Mouse (Mus musculus) liver, embryonic 14.5 days (tissue): ENCODE measurements around the gene Ctnnd2. TPM values are rescaled to one million over a fixed set of nuclear protein-coding genes. Genes with fewer than 3 reads are reported as not detected.

Experiments
- ATAC-seq: fragments of 200-750 bp; cut with Nextera tagmentation; 2 replicates; pipeline ENCODE4 v1.8.0; 2017; ENCODE audit warnings: moderate number of reproducible peaks, mild to moderate bottlenecking, moderate library complexity; ENCODE audit not compliant: insufficient read depth
- DNase-seq, 3 experiments: peaks; one replicate each; pipeline ENCODE4 v3.0.0-alpha.2; 2012 to 2013; ENCODE audit warnings: low read depth in 3 of 3, low spot score in 3 of 3
- H3K27ac ChIP-seq: fragments of 300-500 bp; sonication (generic); 2 replicates; pipeline ENCODE4 v1.5.1; 2014; ENCODE audit warnings: moderate library complexity, mild to moderate bottlenecking, control low read depth, inconsistent platforms
- H3K27me3 ChIP-seq: fragments of 300-500 bp; sonication (generic); 2 replicates; pipeline ENCODE4 v1.6.1; 2014; ENCODE audit warnings: mild to moderate bottlenecking, low read length, moderate library complexity; ENCODE audit not compliant: control insufficient read depth, insufficient read depth
- H3K36me3 ChIP-seq: fragments of 300-500 bp; sonication (generic); replicated peaks from 2 replicates; pipeline ENCODE4 v1.6.1; 2014; ENCODE audit warnings: low read depth; ENCODE audit not compliant: control insufficient read depth, insufficient read depth
- H3K4me1 ChIP-seq, 2 experiments: fragments of 200-500 bp in 1 of 2; fragments of 300-500 bp in 1 of 2; sonication (generic) in 1 of 2; replicated peaks; 2 replicates each; pipeline ENCODE4 v1.6.1; 2012 to 2014; ENCODE audit warnings: antibody characterized with exemption in 1 of 2, inconsistent platforms in 1 of 2, low read length in 1 of 2; ENCODE audit not compliant: control insufficient read depth in 2 of 2, insufficient read depth in 2 of 2
- H3K4me2 ChIP-seq: fragments of 300-500 bp; sonication (generic); 2 replicates; pipeline ENCODE4 v1.6.1; 2014; ENCODE audit warnings: low read depth, mild to moderate bottlenecking, control low read depth, moderate library complexity
- H3K4me3 ChIP-seq, 2 experiments: fragments of 200-500 bp in 1 of 2; fragments of 300-500 bp in 1 of 2; sonication (generic) in 1 of 2; 2 replicates each; pipeline ENCODE4 v1.5.1; 2012 to 2014; ENCODE audit warnings: low read depth in 2 of 2, low read length in 2 of 2, mild to moderate bottlenecking in 2 of 2, control low read depth in 1 of 2, inconsistent platforms in 1 of 2, moderate library complexity in 1 of 2; ENCODE audit not compliant: insufficient read depth in 1 of 2
- H3K9ac ChIP-seq: fragments of 300-500 bp; sonication (generic); replicated peaks from 2 replicates; pipeline ENCODE4 v1.6.1; 2014; ENCODE audit warnings: mild to moderate bottlenecking, control low read depth, moderate library complexity
- H3K9me3 ChIP-seq: fragments of 300-500 bp; sonication (generic); 2 replicates; pipeline ENCODE4 v1.6.1; 2016; ENCODE audit warnings: low read length, mixed read lengths; ENCODE audit not compliant: control insufficient read depth
- CTCF ChIP-seq: IDR thresholded peaks from 2 replicates; pipeline ENCODE4 v1.5.1; 2016; ENCODE audit warnings: antibody characterized with exemption, low read depth, control low read depth
- EP300 ChIP-seq: IDR thresholded peaks from 2 replicates; pipeline ENCODE4 v1.6.1; 2016; ENCODE audit warnings: antibody characterized with exemption, low read depth
- WGBS: fragments of 180-500 bp; shearing (Covaris S2); extraction: QIAGEN DNeasy Blood & Tissue Kit; methylation state at CpG from one replicate; pipeline ENCODE4 v1.1.7; 2014; ENCODE audit not compliant: insufficient replicate concordance; 5-methylcytosine and 5-hydroxymethylcytosine counted together
- polyA plus RNA-seq, 2 experiments: library from polyadenylated mRNA; depleted of rRNA in 1 of 2; stranded (reverse) in 1 of 2; unstranded in 1 of 2; fragments of >200 nt; fragmentation: Nextera tagmentation in 1 of 2; extraction: Ambion mirVana in 1 of 2; gene quantifications; 2 replicates each; pipeline versions ENCODE4 v1.2.1 to v1.2.3; 2012 to 2014

Ctnnd2 gene
- polyA plus RNA-seq, 2 experiments: 0.09 to 0.11 TPM

DNA sequence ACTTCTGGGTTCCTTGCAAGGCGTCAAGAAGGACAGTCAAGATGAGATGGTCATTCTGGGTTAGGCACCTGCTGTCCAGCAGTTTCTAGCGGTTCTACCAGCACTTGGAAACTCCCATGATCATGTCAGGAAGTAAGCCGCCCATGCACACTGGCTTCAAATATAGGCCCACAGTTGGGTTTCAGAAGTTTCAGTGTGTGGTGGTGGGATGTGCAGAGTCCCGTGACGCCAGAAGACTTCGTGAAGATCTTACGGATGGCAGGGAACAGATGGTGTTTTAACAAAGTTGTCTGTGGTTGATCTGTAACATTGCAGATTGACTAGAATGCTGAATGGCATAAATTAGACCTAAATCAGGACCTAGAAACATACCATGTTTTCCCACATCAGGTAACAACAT, 11.6 kb downstream of the Ctnnd2 start:
- no peak for DNase-seq
- Histone ChIP-seq H3K4me3 (no peak overlapping the region), H3K36me3 (no peaks in the 10 kb centered on the region), H3K27me3 (no peaks in the 10 kb centered on the region), H3K4me1 (no peaks in the 10 kb centered on the region), H3K27ac (no peak overlapping the region), H3K9me3 (no peaks in the 10 kb centered on the region), H3K9ac (no peak overlapping the region), H3K4me2 (no peak overlapping the region)
- ATAC-seq: no peak
- WGBS: 70% methylated on average over 7 of the region's 7 CpGs
- no peak for TF ChIP-seq CTCF
- no peak for TF ChIP-seq EP300

DNA sequence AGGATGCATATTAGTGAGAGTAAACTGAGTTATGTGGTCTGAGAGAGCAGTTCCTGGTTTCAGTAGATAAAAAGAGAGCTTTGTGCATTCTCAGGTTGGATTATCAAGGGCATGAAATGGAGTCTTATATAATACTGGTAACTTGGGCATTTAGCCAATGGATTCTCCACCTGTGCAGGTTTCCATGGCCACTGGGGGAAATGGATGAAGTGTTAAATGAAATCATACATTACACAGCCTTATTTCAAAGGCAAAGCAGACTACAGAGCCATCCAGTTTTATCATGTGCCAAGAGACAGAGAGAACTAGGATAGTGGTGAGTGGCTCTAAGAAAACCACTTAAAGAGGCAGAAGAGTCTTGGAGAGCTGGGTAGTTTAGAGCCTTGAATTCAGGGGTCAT, 18.5 kb downstream of the Ctnnd2 start:
- ATAC-seq: no peak
- Histone ChIP-seq H3K4me3 (no peak overlapping the region), H3K4me1 (no peaks in the 10 kb centered on the region), H3K9ac (no peak overlapping the region), H3K36me3 (no peaks in the 10 kb centered on the region), H3K27ac (no peak overlapping the region), H3K9me3 (no peaks in the 10 kb centered on the region), H3K27me3 (no peaks in the 10 kb centered on the region), H3K4me2 (no peak overlapping the region)
- DNase-seq: no peak
- no peak for TF ChIP-seq CTCF
- no peak for TF ChIP-seq EP300

DNA sequence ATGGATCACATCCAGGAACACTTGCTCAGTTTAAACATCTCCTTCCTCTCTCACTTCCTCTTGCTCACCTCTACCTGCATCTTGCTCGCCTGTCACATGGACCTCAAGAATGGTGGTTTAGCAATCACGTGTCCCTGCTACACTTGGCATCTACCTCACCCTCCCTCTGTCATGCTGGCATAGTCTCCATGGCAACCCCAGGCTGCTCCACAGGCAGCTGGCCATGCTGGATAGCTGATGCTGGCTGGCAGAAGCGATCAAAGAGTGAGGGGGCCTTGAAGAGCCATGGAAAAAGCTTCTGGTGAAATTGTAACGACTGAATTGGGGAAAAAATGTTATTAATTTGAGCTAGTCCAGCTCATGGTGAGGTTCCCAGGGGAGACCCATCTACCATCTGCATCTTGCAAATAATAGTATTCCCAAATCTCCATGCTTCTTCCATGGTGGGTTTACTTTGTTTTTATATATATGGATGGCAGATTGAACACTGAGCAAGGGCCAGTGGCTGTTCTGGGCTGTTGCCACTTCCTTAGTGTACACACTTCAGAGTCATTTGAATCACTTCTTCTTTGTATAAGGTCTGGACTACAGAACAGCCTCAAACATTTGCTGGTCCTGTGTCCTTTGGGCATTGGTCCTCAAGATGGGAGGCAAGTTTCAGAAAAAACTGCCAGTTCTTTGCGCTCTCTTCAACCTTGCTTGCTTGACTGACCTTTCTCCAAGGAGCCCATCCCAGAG, 19.7 kb downstream of the Ctnnd2 start:
- no peak overlapping the region for H3K9ac ChIP-seq
- H3K4me1 ChIP-seq: no peaks in the 10 kb centered on the region
- no peak overlapping the region for H3K4me2 ChIP-seq
- no peak for ATAC-seq
- H3K27me3 ChIP-seq: no peaks in the 10 kb centered on the region
- H3K9me3 ChIP-seq: no peaks in the 10 kb centered on the region
- DNase-seq: no peak
- no peak overlapping the region for H3K27ac ChIP-seq
- no peaks in the 10 kb centered on the region for H3K36me3 ChIP-seq
- no peak overlapping the region for H3K4me3 ChIP-seq
- TF ChIP-seq CTCF (no peak), EP300 (no peak)
- 37% methylated on average over 5 of the region's 5 CpGs for whole genome bisulfite sequencing

DNA sequence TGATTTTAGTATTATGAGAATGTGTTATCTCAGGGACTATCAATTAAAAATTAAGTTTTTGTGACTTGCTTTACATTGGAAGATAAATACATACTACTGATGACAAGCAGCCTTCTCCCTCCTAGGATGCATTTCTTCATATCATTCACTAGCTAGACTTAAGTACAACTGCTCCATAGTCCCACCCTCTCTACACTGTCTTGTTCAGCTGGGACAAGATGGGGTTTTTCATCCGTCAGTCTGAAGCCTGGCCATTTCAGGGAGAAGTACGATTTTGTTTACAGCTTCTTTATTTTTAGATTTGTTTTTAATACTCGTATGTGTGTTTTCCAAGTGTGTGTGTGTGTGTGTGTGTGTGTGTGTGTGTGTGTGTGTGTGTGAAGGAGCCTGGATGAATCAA, 26.0 kb downstream of the Ctnnd2 start:
- DNase-seq (no peak), ATAC-seq (no peak)
- Histone ChIP-seq H3K4me3 (no peak overlapping the region), H3K4me1 (no peaks in the 10 kb centered on the region), H3K27ac (no peak overlapping the region), H3K9me3 (no peaks in the 10 kb centered on the region), H3K9ac (no peak overlapping the region), H3K36me3 (no peaks in the 10 kb centered on the region), H3K27me3 (no peaks in the 10 kb centered on the region), H3K4me2 (no peak overlapping the region)
- 65% methylated on average over 3 of the region's 3 CpGs for WGBS
- TF ChIP-seq CTCF (no peak), EP300 (no peak)

DNA sequence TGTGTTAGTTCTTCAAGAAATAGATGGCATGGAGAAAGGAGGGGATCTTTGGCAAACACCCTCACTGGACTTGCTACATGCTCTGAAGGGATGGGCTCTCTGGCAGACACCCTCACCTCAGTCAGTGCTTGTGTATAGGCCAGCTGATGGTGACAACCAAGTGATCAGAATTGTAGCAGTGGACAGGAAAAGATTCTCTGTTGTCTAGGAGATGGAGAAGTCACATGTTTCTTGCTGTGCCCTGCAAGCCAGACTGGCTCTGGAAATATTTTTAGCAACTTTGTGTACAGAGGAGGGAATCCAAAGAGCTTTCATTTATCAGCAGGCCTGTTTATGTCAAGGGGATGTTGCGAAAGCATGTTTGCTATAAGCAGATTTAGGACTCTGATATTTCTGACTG, 27.4 kb downstream of the Ctnnd2 start:
- DNase-seq (no peak), ATAC-seq (no peak)
- no peak for TF ChIP-seq CTCF
- TF ChIP-seq EP300: no peak
- H3K4me1 ChIP-seq: no peaks in the 10 kb centered on the region
- WGBS: 64% methylated on average over 1 of the region's 1 CpGs
- H3K4me3 ChIP-seq: no peak overlapping the region
- H3K27me3 ChIP-seq: no peaks in the 10 kb centered on the region
- H3K36me3 ChIP-seq: no peaks in the 10 kb centered on the region
- no peaks in the 10 kb centered on the region for H3K9me3 ChIP-seq
- no peak overlapping the region for H3K9ac ChIP-seq
- no peak overlapping the region for H3K27ac ChIP-seq
- no peak overlapping the region for H3K4me2 ChIP-seq
